Mouse (Mus musculus): Measurements from ENCODE around the gene Samd4b.

Gene Samd4b

GRCm38 (mm10) chr7:28378066-28378690, 219.8 kb downstream of the Samd4b start:
- DNase-seq (ENCODE audit: low spot score in 2 of 2): no peak

- DNase-seq (ENCODE audit: low spot score in 2 of 2): no peak
Measured at GRCm38 (mm10) chr7:28377190-28378065, 220.5 kb downstream of the Samd4b start.

GRCm38 (mm10) chr7:28376011-28376771, 221.8 kb downstream of the Samd4b start:
- no peak for DNase-seq (ENCODE audit: low spot score in 2 of 2)

GRCm38 (mm10) chr7:28375176-28375921, 222.6 kb downstream of the Samd4b start:
- DNase-seq (ENCODE audit: low spot score in 2 of 2): peak; percentile 87 to 88

- no peak for DNase-seq (ENCODE audit: low spot score in 2 of 2)
Measured at GRCm38 (mm10) chr7:28374647-28375046, 223.3 kb downstream of the Samd4b start.

- no peak for DNase-seq (ENCODE audit: low spot score in 2 of 2)
Measured at GRCm38 (mm10) chr7:28373891-28374495, 224.0 kb downstream of the Samd4b start.

GRCm38 (mm10) chr7:28373131-28373581, 224.8 kb downstream of the Samd4b start:
- DNase-seq (ENCODE audit: low spot score in 2 of 2): peak; percentile 80 to 84

- peak; percentile 96 for DNase-seq (ENCODE audit: low spot score in 2 of 2)
Measured at GRCm38 (mm10) chr7:28372251-28373108, 225.5 kb downstream of the Samd4b start, which contains the start of gene Plekhg2. Plekhg2 (minus strand) TSS chr7:28372599.

- DNase-seq (ENCODE audit: low spot score in 2 of 2): no peak
Measured at GRCm38 (mm10) chr7:28371514-28371989, 226.4 kb downstream of the Samd4b start.

- DNase-seq (ENCODE audit: low spot score in 2 of 2): no peak
Measured at GRCm38 (mm10) chr7:28370977-28371513, 226.9 kb downstream of the Samd4b start.

GRCm38 (mm10) chr7:28370051-28370450, 227.9 kb downstream of the Samd4b start:
- DNase-seq (ENCODE audit: low spot score in 2 of 2): no peak

GRCm38 (mm10) chr7:28368276-28368920, 229.5 kb downstream of the Samd4b start:
- no peak for DNase-seq (ENCODE audit: low spot score in 2 of 2)

GRCm38 (mm10) chr7:28367663-28368275, 230.2 kb downstream of the Samd4b start:
- no peak for DNase-seq (ENCODE audit: low spot score in 2 of 2)

- no peak for DNase-seq (ENCODE audit: low spot score in 2 of 2)
Measured at GRCm38 (mm10) chr7:28362441-28363060, 235.4 kb downstream of the Samd4b start.

GRCm38 (mm10) chr7:28361647-28362341, 236.2 kb downstream of the Samd4b start:
- no peak for DNase-seq (ENCODE audit: low spot score in 2 of 2)

GRCm38 (mm10) chr7:28360291-28360690, 237.7 kb downstream of the Samd4b start:
- DNase-seq (ENCODE audit: low spot score in 2 of 2): no peak

GRCm38 (mm10) chr7:28359854-28360253, 238.1 kb downstream of the Samd4b start:
- no peak for DNase-seq (ENCODE audit: low spot score in 2 of 2)

GRCm38 (mm10) chr7:28358431-28358830, 239.5 kb downstream of the Samd4b start:
- no peak for DNase-seq (ENCODE audit: low spot score in 2 of 2)

All from right cerebral cortex, postnatal 10 days (tissue).